Mouse (Mus musculus): Measurements from ENCODE around the gene Helz2.
"Not testable (repeated sequence)": the region's sequence is repeated elsewhere in the genome, so short reads cannot be mapped to it uniquely, and the experiment has no call there.

Helz2 gene

GRCm38 (mm10) chr2:181196628-181197300 lies 45.1 kb downstream of the Helz2 start:
- in situ Hi-C loops (cut with MboI) = no loop called here

GRCm38 (mm10) chr2:181193044-181193443 lies 48.8 kb downstream of the Helz2 start:
- in situ Hi-C loops (cut with MboI) = no loop called here

- in situ Hi-C loops (cut with MboI) = no loop called here
Observed at GRCm38 (mm10) chr2:181191936-181192335, 49.9 kb downstream of the Helz2 start.

GRCm38 (mm10) chr2:181191385-181191784 lies 50.4 kb downstream of the Helz2 start:
- in situ Hi-C loops (cut with MboI) = not testable (repeated sequence)

- in situ Hi-C loops (cut with MboI) = loop anchor here (10.0 kb wide), 1 partner anchor 145 kb away; no protein-coding TSS in a partner anchor
Observed at GRCm38 (mm10) chr2:181189321-181189720, 52.5 kb downstream of the Helz2 start.

GRCm38 (mm10) chr2:181188681-181189080 lies 53.1 kb downstream of the Helz2 start:
- in situ Hi-C loops (cut with MboI) = loop anchor here (10.0 kb wide), 1 partner anchor 146 kb away; no protein-coding TSS in a partner anchor

GRCm38 (mm10) chr2:181187121-181188000 lies 54.5 kb downstream of the Helz2 start, which contains the start of gene Ppdpf:
TSS of gene Ppdpf (plus strand) at chr2:181187247.
- in situ Hi-C loops (cut with MboI) = loop anchor here (10.0 kb wide), 1 partner anchor 147 kb away; no protein-coding TSS in a partner anchor

GRCm38 (mm10) chr2:181186635-181187034 lies 55.2 kb downstream of the Helz2 start:
- in situ Hi-C loops (cut with MboI) = loop anchor here (10.0 kb wide), 1 partner anchor 148 kb away; no protein-coding TSS in a partner anchor

GRCm38 (mm10) chr2:181180898-181181297 lies 60.9 kb downstream of the Helz2 start:
- in situ Hi-C loops (cut with MboI) = loop anchor here (10.0 kb wide), 1 partner anchor 154 kb away; no protein-coding TSS in a partner anchor

GRCm38 (mm10) chr2:181178471-181178870 lies 63.4 kb downstream of the Helz2 start:
- in situ Hi-C loops (cut with MboI) = no loop called here

GRCm38 (mm10) chr2:181178015-181178414 lies 63.8 kb downstream of the Helz2 start:
- in situ Hi-C loops (cut with MboI) = no loop called here
